Mouse (Mus musculus): Measurements from ENCODE around the gene Stat3. TPM values are rescaled to one million over a fixed set of nuclear protein-coding genes. Genes with fewer than 3 reads are reported as not detected.

The Stat3 gene
- total and polyA plus RNA-seq, 3 experiments: 25.7 to 249 (median 64.7) TPM

GRCm38 (mm10) chr11:100915063-100915462 is 24.3 kb downstream of the Stat3 start:
- TF ChIP-seq JUND (IDR thresholded peaks at IDR 0.05; ENCODE audit: low read depth, low read length) (no peak), SMC3 (IDR thresholded peaks at IDR 0.05; ENCODE audit: low read depth, low read length) (no peak), CTCF (IDR thresholded peaks at IDR 0.05 in 2 of 3, conservative IDR thresholded peaks at IDR 0.05 in 1 of 3; ENCODE audit: control insufficient read depth in 1 of 3, insufficient read depth in 1 of 3, low read depth in 2 of 3, low read length in 3 of 3, poor library complexity in 1 of 3, severe bottlenecking in 1 of 3) (no peak), ZKSCAN1 (IDR thresholded peaks at IDR 0.05; ENCODE audit: low read depth, low read length) (no peak), NELFE (IDR thresholded peaks at IDR 0.05; ENCODE audit: low read depth, low read length) (no peak), BHLHE40 (IDR thresholded peaks at IDR 0.05; ENCODE audit: borderline replicate concordance, low read depth, low read length) (no peak), UBTF (IDR thresholded peaks at IDR 0.05; ENCODE audit: borderline replicate concordance, insufficient read depth, low read depth, low read length) (no peak), ZMIZ1 (IDR thresholded peaks at IDR 0.05; ENCODE audit: low read depth, low read length) (no peak), E2F4 (IDR thresholded peaks at IDR 0.05; ENCODE audit: borderline replicate concordance, low read depth, low read length) (no peak), RAD21 (IDR thresholded peaks at IDR 0.05; ENCODE audit: low read depth, low read length) (no peak), MXI1 (IDR thresholded peaks at IDR 0.05; ENCODE audit: low read depth, low read length) (no peak), ZNF384 (IDR thresholded peaks at IDR 0.05; ENCODE audit: low read depth, low read length) (no peak), EP300 (IDR thresholded peaks at IDR 0.05; ENCODE audit: low read depth in 1 of 2, low read length in 2 of 2) (peak; percentile 28 to 50; a peak in 3 of 4 replicates), TAL1 (IDR thresholded peaks at IDR 0.05; ENCODE audit: low read length) (no peak), POLR2AphosphoS5 (IDR thresholded peaks at IDR 0.05; ENCODE audit: borderline replicate concordance, low read depth, low read length) (no peak), TBP (IDR thresholded peaks at IDR 0.05; ENCODE audit: low read depth, low read length) (no peak), MEF2A (IDR thresholded peaks at IDR 0.05; ENCODE audit: extremely low read depth, insufficient replicate concordance, low read depth, low read length, poor library complexity, severe bottlenecking) (no peak), ELF1 (IDR thresholded peaks at IDR 0.05; ENCODE audit: low read depth, low read length) (no peak), MAZ (IDR thresholded peaks at IDR 0.05; ENCODE audit: low read depth, low read length) (no peak), TCF12 (IDR thresholded peaks at IDR 0.05; ENCODE audit: low read depth, low read length) (0 out of 2 replicates have a peak, but pooled peaks have one; percentile 10), MAX (IDR thresholded peaks at IDR 0.05; ENCODE audit: low read length) (no peak), RCOR1 (IDR thresholded peaks at IDR 0.05; ENCODE audit: low read depth, low read length) (no peak; the same call in 1 of the 2 replicates), ETS1 (IDR thresholded peaks at IDR 0.05; ENCODE audit: low read depth, low read length) (peak; percentile 62; the same call in 1 of the 2 replicates), POLR2AphosphoS2 (IDR thresholded peaks at IDR 0.05; ENCODE audit: low read length) (no peak), MYC (IDR thresholded peaks at IDR 0.05; ENCODE audit: low read depth, low read length) (no peak), CHD1 (IDR thresholded peaks at IDR 0.05; ENCODE audit: low read depth, low read length) (no peak), CHD2 (IDR thresholded peaks at IDR 0.05; ENCODE audit: low read length) (no peak), GATA1 (IDR thresholded peaks at IDR 0.05; ENCODE audit: low read depth, low read length) (peak; percentile 88), SIN3A (IDR thresholded peaks at IDR 0.05; ENCODE audit: low read length) (no peak), MYB (IDR thresholded peaks at IDR 0.05; ENCODE audit: low read depth, low read length) (no peak), USF2 (IDR thresholded peaks at IDR 0.05; ENCODE audit: borderline replicate concordance in 1 of 2, insufficient read depth in 1 of 2, low read depth in 1 of 2, low read length in 2 of 2) (no peak), KAT2A (conservative IDR thresholded peaks at IDR 0.05; ENCODE audit: low read depth, low read length) (no peak), HCFC1 (IDR thresholded peaks at IDR 0.05; ENCODE audit: low read depth, low read length) (no peak), MAFK (IDR thresholded peaks at IDR 0.05; ENCODE audit: borderline replicate concordance, low read depth, low read length) (no peak)
- H3K27me3 ChIP-seq (ENCODE audit: control insufficient read depth in 1 of 2, insufficient read depth in 2 of 2, low read length in 2 of 2): no peaks in the 10 kb centered on the region
- H3K27ac ChIP-seq (ENCODE audit: control insufficient read depth, low read depth, low read length): no peak overlapping the region
- no peaks in the 10 kb centered on the region for H3K79me2 ChIP-seq (ENCODE audit: control insufficient read depth, insufficient read depth, low read length, poor library complexity)
- H3K4me1 ChIP-seq (ENCODE audit: control insufficient read depth in 1 of 2, insufficient read depth in 2 of 2, low read length in 2 of 2): no peaks in the 10 kb centered on the region
- H3K9me3 ChIP-seq (replicated peaks; ENCODE audit: insufficient read depth, low read length): no peaks in the 10 kb centered on the region
- peaks cover 0 to 1% of the 10 kb centered on the region in 2 experiments; a peak in 1 of 4 replicates for H3K36me3 ChIP-seq (ENCODE audit: control insufficient read depth in 1 of 2, insufficient read depth in 2 of 2, low read length in 2 of 2)
- H3K4me3 ChIP-seq (ENCODE audit: control insufficient read depth in 1 of 2, insufficient read depth in 1 of 2, low read depth in 2 of 2, low read length in 2 of 2): no peak overlapping the region
- DNase-seq (ENCODE audit: low read depth, low spot score): peak; percentile 81
- no peak overlapping the region for H3K9ac ChIP-seq (ENCODE audit: control insufficient read depth, low read depth, low read length, poor library complexity, severe bottlenecking)

Data from MEL (cell line).